Mouse (Mus musculus): Measurements from ENCODE around the gene Sgip1. TPM values are rescaled to one million over a fixed set of nuclear protein-coding genes. Genes with fewer than 3 reads are reported as not detected.

Gene Sgip1
- polyA plus RNA-seq (2016; fragmentation: Nextera tagmentation; extraction: Ambion mirVana) = 1.3 and 3.0 TPM in 2 replicates

- WGBS = 62% methylated on average over 8 of the region's 8 CpGs
- H3K27ac ChIP-seq = no peak within 1 kb of the TSS
- no peaks in the 10 kb centered on the region for H3K27me3 ChIP-seq (ENCODE audit: insufficient read depth, poor library complexity, severe bottlenecking)
- DNase-seq (ENCODE audit: low spot score) = no peak
- H3K9me3 ChIP-seq = no peaks in the 10 kb centered on the region
- no peaks in the 10 kb centered on the region for H3K36me3 ChIP-seq
- no peaks in the 10 kb centered on the region for H3K4me1 ChIP-seq
- H3K4me3 ChIP-seq = no peak within 1 kb of the TSS
These were observed at the start of gene Sgip1 for GRCm38 (mm10) chr4:102741287-102741686. Gene Sgip1, plus strand, starts transcription at chr4:102741297.

- Histone ChIP-seq H3K4me3 (no peak overlapping the region), H3K27me3 (ENCODE audit: insufficient read depth, poor library complexity, severe bottlenecking) (no peaks in the 10 kb centered on the region), H3K4me1 (no peaks in the 10 kb centered on the region), H3K9me3 (no peaks in the 10 kb centered on the region), H3K27ac (no peak overlapping the region), H3K36me3 (no peaks in the 10 kb centered on the region)
- 69% methylated on average over 4 of the region's 4 CpGs for WGBS
- no peak for DNase-seq (ENCODE audit: low spot score)
These were observed 49.7 kb upstream of the Sgip1 start for GRCm38 (mm10) chr4:102691402-102691801.

- 94% methylated on average over 7 of the region's 7 CpGs for WGBS
- no peaks in the 10 kb centered on the region for H3K4me1 ChIP-seq
- no peak overlapping the region for H3K4me3 ChIP-seq
- no peaks in the 10 kb centered on the region for H3K9me3 ChIP-seq
- no peak overlapping the region for H3K27ac ChIP-seq
- H3K36me3 ChIP-seq = no peaks in the 10 kb centered on the region
- no peak for DNase-seq (ENCODE audit: low spot score)
- no peaks in the 10 kb centered on the region for H3K27me3 ChIP-seq (ENCODE audit: insufficient read depth, poor library complexity, severe bottlenecking)
These were observed 43.1 kb upstream of the Sgip1 start for GRCm38 (mm10) chr4:102697966-102698365.

GRCm38 (mm10) chr4:102711731-102712130 is 29.4 kb upstream of the Sgip1 start:
- 74% methylated on average over 4 of the region's 4 CpGs for WGBS
- no peak for DNase-seq (ENCODE audit: low spot score)

GRCm38 (mm10) chr4:102715532-102715931 is 25.6 kb upstream of the Sgip1 start:
- Histone ChIP-seq H3K9me3 (no peaks in the 10 kb centered on the region), H3K27ac (no peak overlapping the region), H3K36me3 (no peaks in the 10 kb centered on the region), H3K27me3 (ENCODE audit: insufficient read depth, poor library complexity, severe bottlenecking) (no peaks in the 10 kb centered on the region), H3K4me1 (no peaks in the 10 kb centered on the region), H3K4me3 (no peak overlapping the region)
- DNase-seq (ENCODE audit: low spot score) = no peak

More at GRCm38 (mm10) chr4:102711731-102712130, 29.4 kb upstream of the Sgip1 start:
- no peak overlapping the region for H3K4me3 ChIP-seq
- H3K36me3 ChIP-seq = no peaks in the 10 kb centered on the region
- no peak overlapping the region for H3K27ac ChIP-seq
- H3K27me3 ChIP-seq (ENCODE audit: insufficient read depth, poor library complexity, severe bottlenecking) = no peaks in the 10 kb centered on the region
- H3K4me1 ChIP-seq = no peaks in the 10 kb centered on the region
- no peaks in the 10 kb centered on the region for H3K9me3 ChIP-seq

- Histone ChIP-seq H3K36me3 (no peaks in the 10 kb centered on the region), H3K27me3 (ENCODE audit: insufficient read depth, poor library complexity, severe bottlenecking) (no peaks in the 10 kb centered on the region), H3K4me1 (no peaks in the 10 kb centered on the region), H3K9me3 (no peaks in the 10 kb centered on the region), H3K4me3 (no peak overlapping the region), H3K27ac (no peak overlapping the region)
- WGBS = 70% methylated on average over 5 of the region's 5 CpGs
- DNase-seq (ENCODE audit: low spot score) = no peak
These were observed 23.8 kb upstream of the Sgip1 start for GRCm38 (mm10) chr4:102717123-102717828.

- Histone ChIP-seq H3K4me3 (no peak overlapping the region), H3K27me3 (ENCODE audit: insufficient read depth, poor library complexity, severe bottlenecking) (no peaks in the 10 kb centered on the region), H3K36me3 (no peaks in the 10 kb centered on the region), H3K4me1 (no peaks in the 10 kb centered on the region), H3K9me3 (no peaks in the 10 kb centered on the region), H3K27ac (no peak overlapping the region)
- DNase-seq (ENCODE audit: low spot score) = no peak
- 0% methylated on average over 1 of the region's 1 CpGs for WGBS
These were observed 21.6 kb upstream of the Sgip1 start for GRCm38 (mm10) chr4:102719535-102719934.

- H3K27me3 ChIP-seq (ENCODE audit: insufficient read depth, poor library complexity, severe bottlenecking) = no peaks in the 10 kb centered on the region
These were observed 21.1 kb upstream of the Sgip1 start for GRCm38 (mm10) chr4:102719951-102720350.

GRCm38 (mm10) chr4:102724442-102724841 is 16.7 kb upstream of the Sgip1 start:
- Histone ChIP-seq H3K27ac (no peak overlapping the region), H3K9me3 (no peaks in the 10 kb centered on the region), H3K4me3 (no peak overlapping the region), H3K36me3 (no peaks in the 10 kb centered on the region), H3K27me3 (ENCODE audit: insufficient read depth, poor library complexity, severe bottlenecking) (no peaks in the 10 kb centered on the region), H3K4me1 (no peaks in the 10 kb centered on the region)
- DNase-seq (ENCODE audit: low spot score) = no peak
- 70% methylated on average over 5 of the region's 5 CpGs for WGBS

More at GRCm38 (mm10) chr4:102719951-102720350, 21.1 kb upstream of the Sgip1 start:
- H3K9me3 ChIP-seq = no peaks in the 10 kb centered on the region
- DNase-seq (ENCODE audit: low spot score) = no peak
- no peaks in the 10 kb centered on the region for H3K4me1 ChIP-seq
- 66% methylated on average over 1 of the region's 1 CpGs for WGBS
- H3K4me3 ChIP-seq = no peak overlapping the region
- H3K36me3 ChIP-seq = no peaks in the 10 kb centered on the region
- H3K27ac ChIP-seq = no peak overlapping the region

- WGBS = 77% methylated on average over 3 of the region's 3 CpGs
- no peak overlapping the region for H3K27ac ChIP-seq
- no peaks in the 10 kb centered on the region for H3K36me3 ChIP-seq
- H3K4me3 ChIP-seq = no peak overlapping the region
- no peaks in the 10 kb centered on the region for H3K9me3 ChIP-seq
- H3K4me1 ChIP-seq = peaks cover 3% of the 10 kb centered on the region; the same call in 1 of the 2 replicates
- no peaks in the 10 kb centered on the region for H3K27me3 ChIP-seq (ENCODE audit: insufficient read depth, poor library complexity, severe bottlenecking)
- DNase-seq (ENCODE audit: low spot score) = no peak
These were observed 10.1 kb upstream of the Sgip1 start for GRCm38 (mm10) chr4:102730976-102731375.

- DNase-seq (ENCODE audit: low spot score) = no peak
These were observed 7.0 kb upstream of the Sgip1 start for GRCm38 (mm10) chr4:102734022-102734657.

GRCm38 (mm10) chr4:102753334-102754090 is 12.4 kb downstream of the Sgip1 start:
- DNase-seq (ENCODE audit: low spot score) = no peak
- H3K27me3 ChIP-seq (ENCODE audit: insufficient read depth, poor library complexity, severe bottlenecking) = no peaks in the 10 kb centered on the region
- H3K9me3 ChIP-seq = no peaks in the 10 kb centered on the region
- no peak overlapping the region for H3K4me3 ChIP-seq
- no peak overlapping the region for H3K27ac ChIP-seq
- H3K36me3 ChIP-seq = no peaks in the 10 kb centered on the region
- WGBS = 68% methylated on average over 3 of the region's 3 CpGs
- H3K4me1 ChIP-seq = no peaks in the 10 kb centered on the region

More at GRCm38 (mm10) chr4:102734022-102734657, 7.0 kb upstream of the Sgip1 start:
- Histone ChIP-seq H3K4me1 (peaks cover 3% of the 10 kb centered on the region; the same call in 1 of the 2 replicates), H3K9me3 (no peaks in the 10 kb centered on the region), H3K4me3 (no peak overlapping the region), H3K36me3 (no peaks in the 10 kb centered on the region), H3K27me3 (ENCODE audit: insufficient read depth, poor library complexity, severe bottlenecking) (no peaks in the 10 kb centered on the region), H3K27ac (no peak overlapping the region)
- WGBS = 57% methylated on average over 9 of the region's 9 CpGs

Measured in heart, embryonic 10.5 days (tissue).